Mouse (Mus musculus): ENCODE measurements around the gene Tmprss9. TPM values are rescaled to one million over a fixed set of nuclear protein-coding genes. Genes with fewer than 3 reads are reported as not detected.

The Tmprss9 gene
- polyA plus RNA-seq, 1 experiment from 2014 or later: not detected

- no peak overlapping the region for H3K9ac ChIP-seq (ENCODE audit: low read depth, low read length)
- no peak for ATAC-seq
- H3K9me3 ChIP-seq (ENCODE audit: control insufficient read depth): no peaks in the 10 kb centered on the region
- H3K36me3 ChIP-seq (ENCODE audit: control insufficient read depth, insufficient read depth): peaks cover 44% of the 10 kb centered on the region
- H3K27me3 ChIP-seq (replicated peaks; ENCODE audit: control insufficient read depth, insufficient read depth, low read length): no peaks in the 10 kb centered on the region
- no peak overlapping the region for H3K27ac ChIP-seq (ENCODE audit: low read depth, low read length)
- no peak overlapping the region for H3K4me3 ChIP-seq (ENCODE audit: low read depth, low read length)
- TF ChIP-seq CTCF (IDR thresholded peaks at IDR 0.05; ENCODE audit: low read depth): no peak
- peaks cover 11% of the 10 kb centered on the region for H3K4me1 ChIP-seq (replicated peaks; ENCODE audit: control insufficient read depth, insufficient read depth, low read length)
- no peak overlapping the region for H3K4me2 ChIP-seq (replicated peaks; ENCODE audit: low read depth)
- WGBS: 85% methylated on average over 28 of the region's 28 CpGs
These were observed 32.5 kb downstream of the Tmprss9 start for GRCm38 (mm10) chr10:80904004-80904693.

- Histone ChIP-seq H3K9ac (ENCODE audit: low read depth, low read length) (no peak overlapping the region), H3K36me3 (ENCODE audit: control insufficient read depth, insufficient read depth) (peaks cover 50% of the 10 kb centered on the region), H3K4me2 (replicated peaks; ENCODE audit: low read depth) (no peak overlapping the region), H3K4me1 (replicated peaks; ENCODE audit: control insufficient read depth, insufficient read depth, low read length) (peaks cover 6% of the 10 kb centered on the region), H3K27me3 (replicated peaks; ENCODE audit: control insufficient read depth, insufficient read depth, low read length) (no peaks in the 10 kb centered on the region), H3K4me3 (ENCODE audit: low read depth, low read length) (no peak overlapping the region), H3K9me3 (ENCODE audit: control insufficient read depth) (no peaks in the 10 kb centered on the region), H3K27ac (ENCODE audit: low read depth, low read length) (no peak overlapping the region)
- WGBS: 93% methylated on average over 11 of the region's 11 CpGs
- TF ChIP-seq CTCF (IDR thresholded peaks at IDR 0.05; ENCODE audit: low read depth): no peak
- ATAC-seq: no peak
These were observed 33.1 kb downstream of the Tmprss9 start for GRCm38 (mm10) chr10:80904709-80905108.

- Histone ChIP-seq H3K4me3 (ENCODE audit: low read depth, low read length) (no peak overlapping the region), H3K4me2 (replicated peaks; ENCODE audit: low read depth) (no peak overlapping the region), H3K36me3 (ENCODE audit: control insufficient read depth, insufficient read depth) (peaks cover 44% of the 10 kb centered on the region), H3K4me1 (replicated peaks; ENCODE audit: control insufficient read depth, insufficient read depth, low read length) (no peaks in the 10 kb centered on the region; the same call in 1 of the 2 replicates), H3K27ac (ENCODE audit: low read depth, low read length) (no peak overlapping the region), H3K9me3 (ENCODE audit: control insufficient read depth) (no peaks in the 10 kb centered on the region), H3K27me3 (replicated peaks; ENCODE audit: control insufficient read depth, insufficient read depth, low read length) (no peaks in the 10 kb centered on the region), H3K9ac (ENCODE audit: low read depth, low read length) (no peak overlapping the region)
- WGBS: 94% methylated on average over 22 of the region's 22 CpGs
- ATAC-seq: no peak
- TF ChIP-seq CTCF (IDR thresholded peaks at IDR 0.05; ENCODE audit: low read depth): no peak
These were observed 37.9 kb downstream of the Tmprss9 start for GRCm38 (mm10) chr10:80909375-80910162.

GRCm38 (mm10) chr10:80911354-80911753 lies 39.7 kb downstream of the Tmprss9 start:
- 96% methylated on average over 4 of the region's 4 CpGs for WGBS
- peaks cover 31% of the 10 kb centered on the region for H3K36me3 ChIP-seq (ENCODE audit: control insufficient read depth, insufficient read depth)
- no peak overlapping the region for H3K4me2 ChIP-seq (replicated peaks; ENCODE audit: low read depth)
- H3K4me1 ChIP-seq (replicated peaks; ENCODE audit: control insufficient read depth, insufficient read depth, low read length): peaks cover 4% of the 10 kb centered on the region; the same call in 1 of the 2 replicates
- no peak overlapping the region for H3K27ac ChIP-seq (ENCODE audit: low read depth, low read length)
- no peak for ATAC-seq
- H3K9me3 ChIP-seq (ENCODE audit: control insufficient read depth): no peaks in the 10 kb centered on the region
- H3K9ac ChIP-seq (ENCODE audit: low read depth, low read length): no peak overlapping the region
- H3K27me3 ChIP-seq (replicated peaks; ENCODE audit: control insufficient read depth, insufficient read depth, low read length): no peaks in the 10 kb centered on the region
- no peak for TF ChIP-seq CTCF (IDR thresholded peaks at IDR 0.05; ENCODE audit: low read depth)
- H3K4me3 ChIP-seq (ENCODE audit: low read depth, low read length): no peak overlapping the region

GRCm38 (mm10) chr10:80911891-80912290 lies 40.2 kb downstream of the Tmprss9 start:
- H3K27me3 ChIP-seq (replicated peaks; ENCODE audit: control insufficient read depth, insufficient read depth, low read length): no peaks in the 10 kb centered on the region
- no peak overlapping the region for H3K4me3 ChIP-seq (ENCODE audit: low read depth, low read length)
- peaks cover 6% of the 10 kb centered on the region; the same call in 1 of the 2 replicates for H3K4me1 ChIP-seq (replicated peaks; ENCODE audit: control insufficient read depth, insufficient read depth, low read length)
- no peak for TF ChIP-seq CTCF (IDR thresholded peaks at IDR 0.05; ENCODE audit: low read depth)
- H3K9ac ChIP-seq (ENCODE audit: low read depth, low read length): no peak overlapping the region
- H3K4me2 ChIP-seq (replicated peaks; ENCODE audit: low read depth): no peak overlapping the region
- H3K27ac ChIP-seq (ENCODE audit: low read depth, low read length): no peak overlapping the region
- peaks cover 31% of the 10 kb centered on the region for H3K36me3 ChIP-seq (ENCODE audit: control insufficient read depth, insufficient read depth)
- no peak for ATAC-seq
- H3K9me3 ChIP-seq (ENCODE audit: control insufficient read depth): no peaks in the 10 kb centered on the region

- WGBS: 86% methylated on average over 7 of the region's 8 CpGs
- peak overlapping the region; percentile 35 for H3K4me2 ChIP-seq (replicated peaks; ENCODE audit: low read depth)
- TF ChIP-seq CTCF (IDR thresholded peaks at IDR 0.05; ENCODE audit: low read depth): no peak
These were observed 41.8 kb downstream of the Tmprss9 start for GRCm38 (mm10) chr10:80913364-80914011.

More at GRCm38 (mm10) chr10:80913364-80914011, 41.8 kb downstream of the Tmprss9 start:
- Histone ChIP-seq H3K9me3 (ENCODE audit: control insufficient read depth) (no peaks in the 10 kb centered on the region), H3K36me3 (ENCODE audit: control insufficient read depth, insufficient read depth) (peaks cover 21% of the 10 kb centered on the region), H3K9ac (ENCODE audit: low read depth, low read length) (no peak overlapping the region), H3K4me1 (replicated peaks; ENCODE audit: control insufficient read depth, insufficient read depth, low read length) (peaks cover 6% of the 10 kb centered on the region; the same call in 1 of the 2 replicates), H3K27ac (ENCODE audit: low read depth, low read length) (peak overlapping the region; percentile 78), H3K4me3 (ENCODE audit: low read depth, low read length) (no peak overlapping the region), H3K27me3 (replicated peaks; ENCODE audit: control insufficient read depth, insufficient read depth, low read length) (no peaks in the 10 kb centered on the region)
- no peak for ATAC-seq
